Mouse (Mus musculus): ENCODE measurements around the gene Serinc2. TPM values are rescaled to one million over a fixed set of nuclear protein-coding genes. Genes with fewer than 3 reads are reported as not detected.

Serinc2 gene
- 0.57 TPM for polyA plus RNA-seq (2017; shearing (Covaris generic))

GRCm38 (mm10) chr4:130279105-130279504 is at the start of gene Serinc2:
Serinc2 (minus strand) TSS chr4:130279205.

GRCm38 (mm10) chr4:130308231-130309081 is 29.5 kb upstream of the Serinc2 start, which contains the start of the genes Fabp3 and Gm10570:
Fabp3 (plus strand) TSS chr4:130308595.
Gm10570 (minus strand) TSS chr4:130308674.

GRCm38 (mm10) chr4:130222179-130222578 is 56.8 kb downstream of the Serinc2 start, which contains the start of gene Gm853:
Gm853 (minus strand) TSS chr4:130222401.

Other genes with a start within 250 kb of the Serinc2 start
- gene Col16a1, start 231.4 kb downstream of the Serinc2 start, polyA plus RNA-seq (2017; shearing (Covaris generic)) = 3.6 TPM
- 73.4 TPM for gene Pef1, start 176.6 kb downstream of the Serinc2 start, polyA plus RNA-seq (2017; shearing (Covaris generic))
- not detected for gene Hcrtr1, start 139.8 kb downstream of the Serinc2 start, polyA plus RNA-seq (2017; shearing (Covaris generic))
- 0.51 TPM for gene Tinagl1, start 104.1 kb downstream of the Serinc2 start, polyA plus RNA-seq (2017; shearing (Covaris generic))
- not detected for gene Gm853, start 56.8 kb downstream of the Serinc2 start, polyA plus RNA-seq (2017; shearing (Covaris generic))
- 0.34 TPM for gene Fabp3, start 29.4 kb upstream of the Serinc2 start, polyA plus RNA-seq (2017; shearing (Covaris generic))
- not detected for gene Gm10570, start 29.5 kb upstream of the Serinc2 start, polyA plus RNA-seq (2017; shearing (Covaris generic))
- 80.3 TPM for gene Zcchc17, start 80.7 kb upstream of the Serinc2 start, polyA plus RNA-seq (2017; shearing (Covaris generic))
- gene Snrnp40, start 80.9 kb upstream of the Serinc2 start, polyA plus RNA-seq (2017; shearing (Covaris generic)) = 122 TPM

Measured in activated CD4-positive, CD25-positive, alpha-beta regulatory T cell, adult 9 weeks (primary cell).